Mouse (Mus musculus) embryonic facial prominence, embryonic 10.5 days (tissue): ENCODE measurements at regions not wholly inside any gene's neighbourhood (a gene's known extent, or its start where the extent isn't known, plus 50 kb on each side); places are given as distances from the start of the nearest gene placed in this dataset.

ENCODE experiments used
- DNase-seq: peaks from one replicate; pipeline ENCODE4 v3.0.0-alpha.2; 2017; ENCODE audit warnings: low spot score
- H3K27ac ChIP-seq: fragments of 300-500 bp; sonication (generic); replicated peaks from 2 replicates; pipeline ENCODE4 v1.5.1; 2016; ENCODE audit warnings: mild to moderate bottlenecking
- H3K27me3 ChIP-seq: fragments of 300-500 bp; sonication (generic); replicated peaks from 2 replicates; pipeline ENCODE4 v1.6.1; 2016; ENCODE audit warnings: low read depth, mild to moderate bottlenecking; ENCODE audit not compliant: poor library complexity, severe bottlenecking
- H3K36me3 ChIP-seq: fragments of 300-500 bp; sonication (generic); replicated peaks from 2 replicates; pipeline ENCODE4 v1.6.1; 2016; ENCODE audit warnings: mild to moderate bottlenecking, moderate library complexity
- H3K4me1 ChIP-seq: fragments of 300-500 bp; sonication (generic); 2 replicates; pipeline ENCODE4 v1.6.1; 2016
- H3K4me3 ChIP-seq: fragments of 300-500 bp; sonication (generic); 2 replicates; pipeline ENCODE4 v1.5.1; 2016; ENCODE audit warnings: mild to moderate bottlenecking, moderate library complexity
- H3K9me3 ChIP-seq: fragments of 300-500 bp; sonication (generic); 2 replicates; pipeline ENCODE4 v1.6.1; 2016; ENCODE audit warnings: mild to moderate bottlenecking
- WGBS: fragments of 180-500 bp; shearing (Covaris S2); methylation state at CpG from one replicate; pipeline ENCODE4 v1.1.7; 2016; 5-methylcytosine and 5-hydroxymethylcytosine counted together

DNA sequence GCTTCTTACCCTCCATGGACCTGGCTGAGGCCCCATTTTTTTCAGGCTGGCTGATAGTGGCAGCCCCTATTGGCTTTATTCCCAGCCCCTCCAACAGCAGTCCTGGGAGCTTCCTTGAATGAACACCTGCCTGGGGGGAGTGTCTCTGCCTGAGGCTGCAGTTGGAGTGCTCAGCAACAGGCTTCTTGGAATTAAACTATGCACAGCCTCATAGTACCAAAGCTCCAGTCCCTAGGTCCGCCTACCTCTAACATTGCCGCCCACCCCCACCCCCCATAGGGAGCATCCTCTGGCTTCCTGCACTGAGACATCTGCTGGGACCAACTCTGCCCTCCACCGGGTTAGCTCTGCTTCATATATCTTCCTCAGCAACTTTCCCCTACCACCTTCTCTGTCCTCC, 133.3 kb upstream of the Rybp start:
- 30% methylated on average over 3 of the region's 3 CpGs for WGBS
- Histone ChIP-seq H3K27me3 (peaks cover 100% of the 10 kb centered on the region), H3K27ac (0 out of 2 replicates have a peak overlapping the region, but pooled peaks have one; percentile 12)

DNA sequence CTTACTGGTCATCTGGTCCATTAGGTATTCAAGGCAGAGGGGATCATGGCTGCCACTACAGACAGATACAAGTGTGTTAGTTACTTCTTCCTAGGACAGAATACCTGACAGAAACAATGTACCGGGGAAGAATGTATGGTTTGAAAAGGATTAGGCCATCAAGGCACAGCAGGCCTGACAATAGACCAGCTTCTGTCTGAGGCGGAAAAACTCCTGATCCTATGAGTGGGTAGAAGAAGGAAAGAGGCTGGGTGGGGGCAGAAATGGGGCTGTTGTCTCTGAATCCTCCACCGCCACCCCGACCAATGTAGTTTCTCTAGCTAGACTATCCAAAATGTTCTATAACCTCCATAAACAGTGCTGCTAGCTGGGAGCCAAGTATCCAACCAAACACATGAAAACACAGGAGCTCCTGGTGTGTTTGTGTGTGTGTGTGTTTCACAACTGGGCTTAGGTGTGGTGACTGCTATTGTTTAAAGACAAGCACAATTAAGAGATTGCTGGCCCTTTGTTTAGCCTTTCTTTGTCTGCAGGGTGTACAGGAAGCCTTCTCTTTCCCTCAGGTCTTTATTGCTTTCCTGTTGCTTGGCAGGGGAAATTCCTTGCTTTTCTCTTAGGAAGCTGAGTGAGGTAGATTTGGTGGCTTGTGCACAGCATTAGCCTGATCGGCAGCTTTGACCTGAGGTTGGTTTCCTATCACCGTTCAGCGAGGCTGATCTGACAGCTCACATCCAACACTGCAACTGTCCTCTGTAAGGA, 132.7 kb upstream of the Rybp start:
- 0 out of 2 replicates have a peak overlapping the region, but pooled peaks have one; percentile 12 for H3K27ac ChIP-seq
- peaks cover 100% of the 10 kb centered on the region for H3K27me3 ChIP-seq
- H3K9me3 ChIP-seq: no peaks in the 10 kb centered on the region
- H3K4me1 ChIP-seq: peaks cover 59% of the 10 kb centered on the region
- 50% methylated on average over 7 of the region's 7 CpGs for WGBS
- no peak for DNase-seq
- H3K4me3 ChIP-seq: no peak overlapping the region
- H3K36me3 ChIP-seq: no peaks in the 10 kb centered on the region

More for the DNA sequence above, 133.3 kb upstream of the Rybp start:
- DNase-seq: no peak
- Histone ChIP-seq H3K4me3 (no peak overlapping the region), H3K4me1 (peaks cover 56% of the 10 kb centered on the region), H3K9me3 (no peaks in the 10 kb centered on the region), H3K36me3 (no peaks in the 10 kb centered on the region)

DNA sequence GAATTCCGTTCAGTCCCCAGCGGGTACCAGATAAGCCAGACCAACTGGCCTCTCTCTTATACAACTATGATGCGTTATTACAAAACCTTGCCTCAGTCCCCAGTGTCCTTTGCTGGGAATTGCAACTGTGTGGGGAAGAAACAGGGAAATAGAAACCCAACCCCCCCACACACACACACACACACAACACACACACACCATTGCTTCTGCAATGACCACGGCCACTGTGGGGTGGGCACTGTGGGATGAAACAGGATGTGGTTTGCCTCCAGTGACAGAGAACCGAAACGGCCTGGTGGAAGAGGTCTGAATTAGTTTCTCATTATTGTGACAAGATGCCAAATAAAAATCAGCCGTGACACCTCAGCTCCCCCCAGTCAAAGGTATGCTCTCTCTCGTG, 128.8 kb upstream of the Rybp start:
- DNase-seq: no peak
- no peak overlapping the region for H3K4me3 ChIP-seq
- peaks cover 46% of the 10 kb centered on the region for H3K4me1 ChIP-seq
- H3K36me3 ChIP-seq: no peaks in the 10 kb centered on the region
- H3K9me3 ChIP-seq: no peaks in the 10 kb centered on the region
- no peak overlapping the region for H3K27ac ChIP-seq
- H3K27me3 ChIP-seq: peaks cover 86% of the 10 kb centered on the region
- WGBS: 77% methylated on average over 8 of the region's 8 CpGs

DNA sequence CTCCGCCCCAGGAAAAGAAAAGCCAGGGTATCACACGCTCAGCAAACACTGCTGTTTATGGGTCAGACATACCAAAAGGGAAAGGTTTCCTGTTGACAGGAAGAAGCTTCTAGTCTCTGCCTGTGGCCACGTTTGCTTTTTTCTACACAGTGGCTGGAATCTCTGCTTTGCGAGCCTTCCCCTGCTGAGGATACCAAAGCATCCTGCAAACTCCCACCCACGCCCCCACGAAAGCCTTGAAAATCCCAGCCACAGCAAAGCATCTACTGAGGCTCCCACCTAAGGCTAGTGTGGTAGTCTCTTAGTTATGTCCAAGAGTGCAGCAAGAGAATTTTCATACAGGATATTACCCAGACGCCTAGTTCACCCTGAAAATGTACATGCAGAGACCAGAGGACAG, 128.2 kb upstream of the Rybp start:
- 59% methylated on average over 7 of the region's 7 CpGs for WGBS
- H3K4me1 ChIP-seq: peaks cover 40% of the 10 kb centered on the region
- H3K27me3 ChIP-seq: peaks cover 81% of the 10 kb centered on the region
- H3K27ac ChIP-seq: no peak overlapping the region; the same call in 1 of the 2 replicates
- DNase-seq: no peak
- no peaks in the 10 kb centered on the region for H3K9me3 ChIP-seq
- H3K4me3 ChIP-seq: no peak overlapping the region
- no peaks in the 10 kb centered on the region for H3K36me3 ChIP-seq

DNA sequence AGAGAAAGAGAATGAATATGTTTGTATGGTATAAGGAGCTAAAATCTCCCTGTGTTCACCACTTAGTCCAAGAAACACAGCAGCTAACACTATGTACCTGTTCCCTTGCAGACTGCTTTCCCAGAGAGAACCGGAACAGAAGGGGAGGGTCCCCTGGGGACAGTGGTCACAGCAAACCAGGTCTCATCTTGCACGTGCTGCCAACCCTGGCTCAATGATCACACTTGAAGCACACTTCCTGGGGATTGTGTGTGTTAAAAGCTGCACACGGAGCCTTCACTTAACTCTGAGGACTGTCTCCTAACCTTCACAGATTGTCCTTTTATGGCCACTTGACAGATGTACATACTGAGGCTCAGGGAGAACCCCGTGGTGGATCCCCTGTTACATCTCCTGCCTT, 127.6 kb upstream of the Rybp start:
- WGBS: 66% methylated on average over 4 of the region's 4 CpGs

DNA sequence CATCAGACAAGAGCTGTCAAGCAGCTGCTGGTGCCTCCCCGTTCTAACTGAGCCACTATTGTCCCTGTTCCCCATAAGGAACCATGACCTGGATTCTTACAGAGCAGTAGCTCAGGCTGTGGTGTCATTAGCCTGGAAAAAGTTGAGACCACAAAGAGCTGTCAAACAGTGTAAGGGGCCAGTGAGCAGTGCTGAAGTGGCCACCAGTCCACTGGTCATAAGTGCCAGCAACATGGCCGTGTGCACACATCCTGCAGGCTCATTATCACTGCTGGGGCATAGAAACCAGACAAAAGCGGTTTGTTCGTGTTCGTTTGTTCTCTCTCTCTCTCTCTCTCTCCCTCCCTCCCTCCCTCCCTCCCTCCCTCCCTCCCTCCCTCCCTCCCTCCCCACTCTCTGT, 125.2 kb upstream of the Rybp start:
- Histone ChIP-seq H3K4me1 (peaks cover 31% of the 10 kb centered on the region), H3K36me3 (no peaks in the 10 kb centered on the region), H3K9me3 (no peaks in the 10 kb centered on the region), H3K27me3 (peaks cover 68% of the 10 kb centered on the region), H3K4me3 (no peak overlapping the region), H3K27ac (no peak overlapping the region)
- 43% methylated on average over 5 of the region's 5 CpGs for WGBS
- DNase-seq: no peak

More for the DNA sequence above, 127.6 kb upstream of the Rybp start:
- H3K4me3 ChIP-seq: no peak overlapping the region
- no peaks in the 10 kb centered on the region for H3K9me3 ChIP-seq
- peaks cover 33% of the 10 kb centered on the region for H3K4me1 ChIP-seq
- H3K27ac ChIP-seq: 0 out of 2 replicates have a peak overlapping the region, but pooled peaks have one; percentile 35
- peaks cover 74% of the 10 kb centered on the region for H3K27me3 ChIP-seq
- H3K36me3 ChIP-seq: no peaks in the 10 kb centered on the region
- DNase-seq: no peak

DNA sequence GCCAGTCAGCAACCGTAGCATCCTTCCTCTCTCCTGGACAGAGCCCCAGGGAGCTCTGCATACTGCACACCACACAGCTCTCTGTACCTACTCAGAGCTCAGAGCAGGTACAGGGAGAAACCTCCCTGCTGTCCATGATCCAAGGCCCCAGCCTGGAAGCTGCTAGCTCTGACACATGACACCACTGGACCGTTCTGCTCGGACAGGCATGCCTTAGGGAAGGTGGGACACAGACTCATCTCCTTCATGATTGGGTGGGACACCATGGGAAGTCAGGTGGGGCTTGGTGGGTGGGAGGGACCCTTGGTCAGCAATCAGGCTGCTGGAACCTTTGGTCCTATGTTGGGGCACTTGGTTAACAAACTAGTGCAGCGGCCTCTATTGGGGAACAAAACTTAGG, 124.7 kb upstream of the Rybp start:
- Histone ChIP-seq H3K36me3 (no peaks in the 10 kb centered on the region), H3K27me3 (peaks cover 66% of the 10 kb centered on the region), H3K4me3 (no peak overlapping the region), H3K27ac (0 out of 2 replicates have a peak overlapping the region, but pooled peaks have one; percentile 16), H3K4me1 (peaks cover 31% of the 10 kb centered on the region), H3K9me3 (no peaks in the 10 kb centered on the region)
- no peak for DNase-seq
- WGBS: 65% methylated on average over 4 of the region's 4 CpGs

DNA sequence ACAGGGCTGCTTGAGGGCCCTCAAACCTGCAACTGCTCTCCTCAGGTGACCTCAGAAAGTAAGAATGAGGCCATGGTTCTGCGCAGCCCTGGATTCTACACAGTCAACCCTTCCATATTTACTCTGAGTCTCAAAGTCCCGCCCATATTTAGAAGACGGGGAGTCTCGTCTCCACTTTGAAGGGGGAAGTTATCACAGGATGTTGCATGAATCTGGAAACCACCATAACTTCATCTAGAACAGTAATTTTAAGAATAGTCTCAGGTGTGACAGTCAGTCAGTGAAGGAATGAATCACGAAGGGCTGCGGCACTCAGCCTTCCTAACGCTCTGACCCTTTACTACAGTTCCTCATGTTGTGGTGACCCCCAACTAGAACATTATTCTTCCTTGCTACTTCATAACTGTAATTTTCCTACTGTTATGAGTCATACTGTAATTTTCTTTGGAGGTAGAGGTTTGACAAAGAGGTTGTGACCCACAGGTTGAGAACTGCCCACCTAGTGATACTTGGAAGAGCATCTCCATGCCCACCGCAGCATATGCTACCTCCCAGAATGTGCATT, 122.9 kb upstream of the Rybp start:
- WGBS: 96% methylated on average over 8 of the region's 8 CpGs
- H3K27me3 ChIP-seq: peaks cover 47% of the 10 kb centered on the region

DNA sequence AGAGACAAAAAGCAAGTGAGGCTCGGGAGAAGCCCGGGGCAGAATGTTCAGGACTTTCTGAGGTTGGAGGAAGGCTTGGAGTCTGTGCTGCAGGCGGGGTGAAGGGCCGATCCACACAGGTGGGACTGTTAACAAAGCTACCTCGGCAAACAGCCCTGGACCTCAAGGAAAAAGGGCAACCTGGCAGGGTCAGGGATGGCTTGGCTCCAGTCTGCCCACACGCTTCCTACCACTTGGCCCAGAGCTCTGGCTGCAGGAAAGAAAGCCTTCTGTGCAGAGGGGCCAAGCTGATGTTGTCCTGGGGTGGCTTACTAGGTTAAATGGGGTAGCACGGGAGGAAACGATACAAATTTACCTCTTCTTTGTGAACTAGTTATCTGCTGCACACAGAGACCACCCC, 121.5 kb upstream of the Rybp start:
- Histone ChIP-seq H3K4me3 (no peak overlapping the region), H3K36me3 (no peaks in the 10 kb centered on the region), H3K27me3 (peaks cover 40% of the 10 kb centered on the region), H3K27ac (no peak overlapping the region), H3K9me3 (no peaks in the 10 kb centered on the region), H3K4me1 (peaks cover 17% of the 10 kb centered on the region)
- no peak for DNase-seq
- WGBS: 79% methylated on average over 8 of the region's 8 CpGs

More for the DNA sequence above, 122.9 kb upstream of the Rybp start:
- Histone ChIP-seq H3K27ac (no peak overlapping the region), H3K4me3 (no peak overlapping the region), H3K36me3 (no peaks in the 10 kb centered on the region), H3K9me3 (no peaks in the 10 kb centered on the region), H3K4me1 (peaks cover 15% of the 10 kb centered on the region)
- DNase-seq: no peak

DNA sequence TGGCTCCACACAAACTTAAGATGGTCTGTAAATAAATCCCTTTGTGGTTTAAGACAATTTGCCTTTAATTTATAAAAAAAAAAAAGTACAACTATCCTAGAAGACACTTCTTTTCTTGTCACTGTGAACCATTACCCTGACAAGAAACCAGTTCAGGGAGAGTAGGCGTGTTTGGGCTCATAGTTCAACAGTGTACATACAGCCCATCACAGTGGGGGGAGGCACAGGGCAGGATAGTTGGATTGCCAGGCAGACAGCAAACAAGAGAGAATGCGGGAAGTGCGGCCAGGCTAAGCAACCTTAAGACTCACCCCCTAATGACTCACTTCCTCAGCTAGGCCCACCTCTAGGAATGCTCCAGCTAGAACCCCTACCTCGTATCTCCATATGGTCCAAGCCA, 119.2 kb upstream of the Rybp start:
- no peak for DNase-seq
- H3K4me1 ChIP-seq: peaks cover 19% of the 10 kb centered on the region
- H3K27me3 ChIP-seq: peaks cover 25% of the 10 kb centered on the region
- no peaks in the 10 kb centered on the region for H3K9me3 ChIP-seq
- WGBS: 82% methylated on average over 4 of the region's 4 CpGs
- H3K4me3 ChIP-seq: no peak overlapping the region
- H3K27ac ChIP-seq: no peak overlapping the region
- H3K36me3 ChIP-seq: no peaks in the 10 kb centered on the region

DNA sequence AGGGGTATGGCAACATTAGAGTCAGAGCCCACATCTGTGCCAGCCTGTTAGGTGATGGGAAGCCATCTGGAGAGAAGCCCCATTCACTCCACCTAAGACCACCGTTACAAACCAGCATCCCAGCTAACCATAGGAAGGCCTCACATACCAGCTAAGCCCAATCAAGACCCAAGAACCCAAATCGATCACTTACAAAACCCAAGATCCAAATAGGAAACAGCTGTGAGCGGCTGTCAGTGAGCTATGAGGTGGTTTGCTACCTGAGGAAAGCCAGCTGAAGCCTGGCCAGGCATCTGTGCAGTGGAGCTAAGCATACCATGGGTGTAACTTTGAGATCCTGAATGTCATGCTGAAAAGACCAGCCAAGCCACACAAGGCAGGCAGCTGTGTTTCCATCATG, 116.9 kb upstream of the Rybp start:
- no peak overlapping the region for H3K27ac ChIP-seq
- DNase-seq: no peak

DNA sequence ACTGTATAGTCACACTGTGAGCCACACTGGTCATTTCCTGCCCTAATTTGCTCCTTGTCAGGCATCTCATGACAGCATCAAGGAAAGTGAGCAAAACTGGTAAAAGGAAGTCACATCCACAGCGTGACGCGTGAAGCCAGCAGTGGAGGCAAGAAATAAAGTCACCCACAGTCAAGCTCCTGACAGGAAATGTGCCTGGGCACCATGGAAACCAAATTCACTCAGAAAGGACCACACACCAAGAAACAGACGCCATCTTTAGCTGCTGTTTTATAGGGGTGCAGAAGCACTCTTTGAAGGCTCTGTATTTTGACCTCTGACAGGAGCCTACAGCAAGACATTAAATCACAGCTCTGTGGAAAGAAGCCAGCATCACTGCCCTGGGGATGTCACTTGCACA, 115.4 kb upstream of the Rybp start:
- Histone ChIP-seq H3K4me1 (peaks cover 19% of the 10 kb centered on the region), H3K4me3 (no peak overlapping the region), H3K9me3 (no peaks in the 10 kb centered on the region), H3K27me3 (peaks cover 21% of the 10 kb centered on the region), H3K36me3 (no peaks in the 10 kb centered on the region), H3K27ac (no peak overlapping the region)
- DNase-seq: no peak
- WGBS: 68% methylated on average over 4 of the region's 4 CpGs

More for the DNA sequence above, 116.9 kb upstream of the Rybp start:
- Histone ChIP-seq H3K4me3 (no peak overlapping the region), H3K27me3 (peaks cover 35% of the 10 kb centered on the region), H3K9me3 (no peaks in the 10 kb centered on the region), H3K4me1 (peaks cover 19% of the 10 kb centered on the region), H3K36me3 (no peaks in the 10 kb centered on the region)
- WGBS: 81% methylated on average over 3 of the region's 3 CpGs

DNA sequence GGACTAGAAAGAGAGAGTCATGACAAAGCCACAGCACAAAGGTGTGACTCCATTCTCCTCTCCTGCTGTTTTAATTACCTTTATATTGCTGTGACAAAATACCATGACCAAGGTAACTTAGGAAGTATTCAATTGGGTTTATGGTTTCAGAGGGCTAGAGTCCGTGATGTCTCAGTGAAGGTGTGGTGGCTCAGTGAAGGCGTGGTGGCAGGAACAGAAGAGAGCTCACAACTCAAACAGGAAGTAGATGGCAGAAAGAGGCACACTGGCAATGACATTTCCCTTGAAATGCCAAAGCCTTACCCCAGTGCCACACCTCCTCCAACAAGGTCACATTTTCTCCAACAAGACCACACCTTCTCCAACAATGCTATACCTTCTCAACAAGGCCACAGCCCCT, 114.4 kb upstream of the Rybp start:
- Histone ChIP-seq H3K27ac (no peak overlapping the region), H3K9me3 (no peaks in the 10 kb centered on the region), H3K36me3 (no peaks in the 10 kb centered on the region), H3K4me3 (no peak overlapping the region), H3K4me1 (peaks cover 23% of the 10 kb centered on the region), H3K27me3 (peaks cover 15% of the 10 kb centered on the region; the same call in 1 of the 2 replicates)
- no peak for DNase-seq
- WGBS: 83% methylated on average over 2 of the region's 2 CpGs
